Mouse (Mus musculus) heart, embryonic 15.5 days (tissue): ENCODE results near the gene Zfp551. TPM values are rescaled to one million over a fixed set of nuclear protein-coding genes. Genes with fewer than 3 reads are reported as not detected.

Experiments
- ATAC-seq: fragments of 200-750 bp; cut with Nextera tagmentation; replicated peaks from 2 replicates; pipeline ENCODE4 v1.8.0; 2017; ENCODE audit warnings: low read depth, moderate TSS enrichment; ENCODE audit not compliant: insufficient number of reproducible peaks, insufficient read depth, low FRiP score
- H3K27ac ChIP-seq: fragments of 300-500 bp; sonication (generic); 2 replicates; pipeline ENCODE4 v1.5.1; 2015; ENCODE audit warnings: mild to moderate bottlenecking, inconsistent platforms
- H3K27me3 ChIP-seq: fragments of 300-500 bp; sonication (generic); 2 replicates; pipeline ENCODE4 v1.6.1; 2015; ENCODE audit warnings: inconsistent platforms
- H3K36me3 ChIP-seq: fragments of 300-500 bp; sonication (generic); 2 replicates; pipeline ENCODE4 v1.6.1; 2015; ENCODE audit warnings: mild to moderate bottlenecking, inconsistent platforms
- H3K4me1 ChIP-seq: fragments of 300-500 bp; sonication (generic); replicated peaks from 2 replicates; pipeline ENCODE4 v1.6.1; 2015; ENCODE audit warnings: inconsistent platforms
- H3K4me2 ChIP-seq: fragments of 300-500 bp; sonication (generic); 2 replicates; pipeline ENCODE4 v1.6.1; 2015; ENCODE audit warnings: inconsistent platforms, mild to moderate bottlenecking, moderate library complexity
- H3K4me3 ChIP-seq: fragments of 300-500 bp; sonication (generic); 2 replicates; pipeline ENCODE4 v1.5.1; 2015; ENCODE audit warnings: mild to moderate bottlenecking, inconsistent platforms
- H3K9ac ChIP-seq: fragments of 300-500 bp; sonication (generic); 2 replicates; pipeline ENCODE4 v1.6.1; 2015; ENCODE audit warnings: mild to moderate bottlenecking, inconsistent platforms
- H3K9me3 ChIP-seq: fragments of 300-500 bp; sonication (generic); replicated peaks from 2 replicates; pipeline ENCODE4 v1.6.1; 2016; ENCODE audit warnings: inconsistent platforms
- WGBS: fragments of 180-500 bp; shearing (Covaris S2); methylation state at CpG from one replicate; pipeline ENCODE4 v1.1.7; 2015; ENCODE audit warnings: mixed read lengths; 5-methylcytosine and 5-hydroxymethylcytosine counted together
- polyA plus RNA-seq: library from polyadenylated mRNA; unstranded; fragments of >200 nt; fragmentation: Nextera tagmentation; extraction: Ambion mirVana; gene quantifications from 2 replicates; pipeline ENCODE4 v1.2.1, GENCODE M21; 2015

Gene Zfp551
- 2.2 and 2.7 TPM in 2 replicates for polyA plus RNA-seq

- Histone ChIP-seq H3K4me1 (peaks cover 12% of the 10 kb centered on the region), H3K27me3 (no peaks in the 10 kb centered on the region), H3K9me3 (no peaks in the 10 kb centered on the region), H3K4me3 (peak within 1 kb of the TSS; percentile 70), H3K9ac (peak within 1 kb of the TSS; percentile 77), H3K4me2 (peak within 1 kb of the TSS; percentile 77), H3K27ac (peak within 1 kb of the TSS; percentile 59), H3K36me3 (0 out of 2 replicates have a peak, but pooled peaks cover 3% of the 10 kb centered on the region)
- peak; percentile 87 for ATAC-seq
- WGBS = under 1% methylated on average over 27 of the region's 27 CpGs
Observed at GRCm38 (mm10) chr7:12422245-12422849, at the start of gene Zfp551. Gene Zfp551, minus strand, starts transcription at chr7:12422751.

DNA sequence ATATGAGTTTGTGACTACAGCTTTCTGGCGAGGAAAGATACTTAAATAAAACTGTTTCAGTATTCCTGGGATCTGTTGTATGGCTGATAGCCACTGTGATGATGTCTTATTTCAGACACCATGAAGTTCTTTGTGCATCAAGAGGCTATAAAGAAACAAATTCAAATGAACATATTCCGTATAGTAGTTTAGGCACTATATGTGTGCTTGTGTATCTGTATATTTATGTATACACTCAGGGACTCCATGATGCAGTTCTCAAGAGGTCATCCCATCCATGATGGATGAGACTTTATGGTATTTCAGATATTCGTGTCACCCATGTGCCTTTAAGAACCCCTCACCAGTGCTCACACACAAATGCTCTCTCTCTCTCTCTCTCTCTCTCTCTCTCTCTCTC lies 304 bp upstream of the Zfp551 start:
- ATAC-seq = no peak
- H3K4me3 ChIP-seq = peak overlapping the region; percentile 70
- 0 out of 2 replicates have a peak, but pooled peaks cover 3% of the 10 kb centered on the region for H3K36me3 ChIP-seq
- H3K9me3 ChIP-seq = no peaks in the 10 kb centered on the region
- 51% methylated on average over 3 of the region's 3 CpGs for WGBS
- no peak overlapping the region for H3K9ac ChIP-seq
- H3K27me3 ChIP-seq = no peaks in the 10 kb centered on the region
- H3K4me1 ChIP-seq = peaks cover 12% of the 10 kb centered on the region
- H3K4me2 ChIP-seq = peak overlapping the region; percentile 77
- no peak overlapping the region for H3K27ac ChIP-seq

DNA sequence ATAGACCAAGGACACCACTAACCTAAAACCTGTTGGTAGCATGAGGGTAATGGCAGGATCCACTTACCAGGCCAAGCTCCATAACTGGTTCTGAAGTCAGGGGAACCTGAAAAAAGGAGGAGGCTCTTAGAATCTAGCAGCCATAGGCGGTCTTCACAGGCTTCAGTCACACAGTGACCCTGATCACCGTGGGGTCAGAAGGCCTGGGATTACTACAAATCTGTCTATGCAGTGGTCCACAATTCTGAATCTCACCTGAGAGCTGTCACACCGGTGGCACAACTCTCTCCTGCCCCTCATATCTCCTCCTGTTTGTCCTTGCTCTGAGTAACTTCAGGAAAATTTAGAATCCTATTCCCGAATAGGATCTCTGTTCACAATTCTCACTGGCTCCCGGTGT lies 810 bp downstream of the Zfp551 start:
- ATAC-seq = no peak
- Histone ChIP-seq H3K27me3 (no peaks in the 10 kb centered on the region), H3K9me3 (no peaks in the 10 kb centered on the region), H3K4me1 (peaks cover 12% of the 10 kb centered on the region), H3K27ac (peak overlapping the region; percentile 59), H3K4me3 (peak overlapping the region; percentile 70), H3K36me3 (peaks cover 8% of the 10 kb centered on the region), H3K9ac (peak overlapping the region; percentile 77), H3K4me2 (peak overlapping the region; percentile 77)
- 49% methylated on average over 5 of the region's 5 CpGs for WGBS

DNA sequence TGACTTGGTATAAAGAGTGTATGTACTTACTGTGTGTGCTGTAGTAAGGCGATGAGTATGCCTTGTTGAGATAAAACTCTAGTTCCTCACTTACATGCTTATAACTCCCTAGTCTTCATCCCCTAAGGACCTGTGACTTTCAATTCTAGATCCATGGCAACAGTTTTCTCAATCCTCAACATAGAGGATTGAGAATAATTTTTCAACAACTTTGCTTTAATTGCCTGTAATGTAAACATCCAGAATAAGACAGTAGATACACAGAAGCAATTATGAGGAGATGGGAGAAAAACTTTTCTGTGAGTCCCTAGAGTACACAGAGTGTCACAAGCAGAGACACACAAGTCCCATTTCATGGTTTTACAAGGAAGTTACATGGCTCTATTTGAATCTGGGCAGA lies 53.4 kb downstream of the Zfp551 start, which contains the start of gene Vmn1r84:
TSS of gene Vmn1r84 (minus strand) at position 101 of the 400 bp plus-strand sequence.
- 65% methylated on average over 1 of the region's 1 CpGs for WGBS
- no peaks in the 10 kb centered on the region for H3K4me1 ChIP-seq
- ATAC-seq = no peak
- no peak within 1 kb of the TSS for H3K27ac ChIP-seq
- no peaks in the 10 kb centered on the region for H3K27me3 ChIP-seq
- H3K36me3 ChIP-seq = no peaks in the 10 kb centered on the region
- no peak within 1 kb of the TSS for H3K4me3 ChIP-seq
- no peak within 1 kb of the TSS for H3K9ac ChIP-seq
- 0 out of 2 replicates have a peak, but pooled peaks cover 4% of the 10 kb centered on the region for H3K9me3 ChIP-seq
- no peak within 1 kb of the TSS for H3K4me2 ChIP-seq

Other genes starting within 250 kb of the Zfp551 start
- gene Vmn1r80, start 233.5 kb downstream of the Zfp551 start, polyA plus RNA-seq = not detected in 2 replicates
- gene Vmn1r81, start 154.5 kb downstream of the Zfp551 start, polyA plus RNA-seq = not detected in 2 replicates
- gene Vmn1r82, start 122.3 kb downstream of the Zfp551 start, polyA plus RNA-seq = not detected in 2 replicates
- gene Vmn1r83, start 93.3 kb downstream of the Zfp551 start, polyA plus RNA-seq = not detected in 2 replicates
- gene Vmn1r84, start 53.5 kb downstream of the Zfp551 start, polyA plus RNA-seq = not detected in 2 replicates
- gene Zfp606, start 55.5 kb upstream of the Zfp551 start, polyA plus RNA-seq = 13.6 and 14.2 TPM in 2 replicates
- gene 2900092C05Rik, start 89.8 kb upstream of the Zfp551 start, polyA plus RNA-seq = not detected in 2 replicates
- 0.03 TPM in 1 of 2 replicates, not detected in the other for gene Vmn2r53, start 186.0 kb upstream of the Zfp551 start, polyA plus RNA-seq
- gene Vmn2r54, start 217.6 kb upstream of the Zfp551 start, polyA plus RNA-seq = not detected in 2 replicates